Mouse (Mus musculus): Measurements from ENCODE around the gene Sorcs2. TPM values are rescaled to one million over a fixed set of nuclear protein-coding genes. Genes with fewer than 3 reads are reported as not detected.

Sorcs2 gene
- polyA plus RNA-seq, 1 experiment from 2014 or later: 14.8 TPM

- no peak overlapping the region for H3K27ac ChIP-seq
- no peak for ATAC-seq (ENCODE audit: insufficient number of reproducible peaks, insufficient read depth, low FRiP score, low TSS enrichment, low read depth)
- H3K4me1 ChIP-seq: peaks cover 9% of the 10 kb centered on the region
- H3K27me3 ChIP-seq: no peaks in the 10 kb centered on the region; the same call in 1 of the 2 replicates
- H3K36me3 ChIP-seq: no peaks in the 10 kb centered on the region
- H3K4me3 ChIP-seq: no peak overlapping the region
- WGBS: 86% methylated on average over 2 of the region's 2 CpGs
- no peak overlapping the region for H3K9ac ChIP-seq
- H3K9me3 ChIP-seq: no peaks in the 10 kb centered on the region
- H3K4me2 ChIP-seq: no peak overlapping the region
Observed at GRCm38 (mm10) chr5:36103483-36103882, 294.5 kb downstream of the Sorcs2 start.

DNA sequence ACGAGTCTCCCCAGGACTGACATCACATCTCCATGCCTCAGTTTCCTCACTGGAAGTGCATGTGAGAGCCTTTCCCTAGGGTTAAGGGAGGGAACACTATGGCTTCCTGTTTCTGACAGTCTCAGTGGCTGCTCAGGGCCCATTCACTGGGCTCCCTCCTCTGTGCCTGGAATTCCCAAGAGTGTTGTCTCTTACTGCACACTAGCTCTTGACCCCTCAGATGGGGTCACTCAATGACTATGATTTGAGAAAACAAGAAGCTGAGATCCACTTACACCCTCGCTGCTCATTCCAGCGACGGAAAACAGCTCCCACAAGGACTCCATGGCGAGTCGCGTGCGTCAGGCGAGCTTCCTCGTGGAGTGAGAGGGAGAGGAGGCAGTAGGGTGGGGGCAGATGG is 296.8 kb downstream of the Sorcs2 start:
- no peak for ATAC-seq (ENCODE audit: insufficient number of reproducible peaks, insufficient read depth, low FRiP score, low TSS enrichment, low read depth)
- no peaks in the 10 kb centered on the region; the same call in 1 of the 2 replicates for H3K27me3 ChIP-seq
- no peak overlapping the region for H3K9ac ChIP-seq
- H3K9me3 ChIP-seq: no peaks in the 10 kb centered on the region
- no peak overlapping the region for H3K27ac ChIP-seq
- no peak overlapping the region for H3K4me3 ChIP-seq
- no peaks in the 10 kb centered on the region for H3K36me3 ChIP-seq
- H3K4me1 ChIP-seq: peaks cover 17% of the 10 kb centered on the region
- no peak overlapping the region for H3K4me2 ChIP-seq
- WGBS: 56% methylated on average over 10 of the region's 10 CpGs

- H3K27ac ChIP-seq: no peak overlapping the region
- WGBS: 63% methylated on average over 3 of the region's 3 CpGs
- H3K27me3 ChIP-seq: no peaks in the 10 kb centered on the region; the same call in 1 of the 2 replicates
- no peak overlapping the region for H3K9ac ChIP-seq
- peaks cover 21% of the 10 kb centered on the region for H3K4me1 ChIP-seq
- H3K36me3 ChIP-seq: no peaks in the 10 kb centered on the region
- no peak overlapping the region for H3K4me3 ChIP-seq
- no peaks in the 10 kb centered on the region for H3K9me3 ChIP-seq
- no peak overlapping the region for H3K4me2 ChIP-seq
- no peak for ATAC-seq (ENCODE audit: insufficient number of reproducible peaks, insufficient read depth, low FRiP score, low TSS enrichment, low read depth)
Observed at GRCm38 (mm10) chr5:36100488-36100887, 297.5 kb downstream of the Sorcs2 start.

GRCm38 (mm10) chr5:36099662-36100061 is 298.3 kb downstream of the Sorcs2 start:
- ATAC-seq (ENCODE audit: insufficient number of reproducible peaks, insufficient read depth, low FRiP score, low TSS enrichment, low read depth): no peak
- Histone ChIP-seq H3K27ac (no peak overlapping the region), H3K4me3 (no peak overlapping the region), H3K27me3 (no peaks in the 10 kb centered on the region; the same call in 1 of the 2 replicates), H3K4me1 (peaks cover 21% of the 10 kb centered on the region), H3K9me3 (no peaks in the 10 kb centered on the region), H3K36me3 (no peaks in the 10 kb centered on the region), H3K4me2 (no peak overlapping the region), H3K9ac (no peak overlapping the region)
- WGBS: 46% methylated on average over 4 of the region's 4 CpGs

GRCm38 (mm10) chr5:36096046-36096445 is 301.9 kb downstream of the Sorcs2 start:
- no peaks in the 10 kb centered on the region for H3K36me3 ChIP-seq
- H3K27me3 ChIP-seq: no peaks in the 10 kb centered on the region; the same call in 1 of the 2 replicates
- no peak overlapping the region for H3K4me3 ChIP-seq
- 70% methylated on average over 8 of the region's 8 CpGs for WGBS
- H3K27ac ChIP-seq: no peak overlapping the region; the same call in 1 of the 2 replicates
- H3K4me2 ChIP-seq: no peak overlapping the region; the same call in 1 of the 2 replicates
- H3K4me1 ChIP-seq: peaks cover 21% of the 10 kb centered on the region
- H3K9me3 ChIP-seq: no peaks in the 10 kb centered on the region
- no peak for ATAC-seq (ENCODE audit: insufficient number of reproducible peaks, insufficient read depth, low FRiP score, low TSS enrichment, low read depth)
- no peak overlapping the region for H3K9ac ChIP-seq

DNA sequence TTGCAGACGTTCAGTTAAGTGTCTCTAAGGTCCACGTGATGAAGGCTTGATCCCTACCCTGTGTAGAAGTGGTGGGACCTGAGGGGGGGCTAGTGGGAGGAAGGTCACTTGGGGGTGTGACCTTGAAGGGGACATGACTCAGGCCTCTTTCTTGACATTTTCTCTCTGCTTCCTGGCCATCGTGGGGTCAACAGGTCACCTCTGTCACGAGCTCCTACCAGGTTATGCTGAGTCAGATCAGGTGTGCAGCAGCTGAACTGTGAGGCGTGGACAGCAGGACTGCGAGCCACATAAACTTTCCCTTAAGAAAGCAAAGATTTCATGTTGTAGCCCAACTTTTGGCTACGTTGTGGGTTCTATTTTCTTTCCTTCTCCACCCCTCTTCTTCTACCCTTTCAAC is 307.9 kb downstream of the Sorcs2 start:
- Histone ChIP-seq H3K4me2 (no peak overlapping the region), H3K4me1 (peaks cover 10% of the 10 kb centered on the region; the same call in 1 of the 2 replicates), H3K27me3 (no peaks in the 10 kb centered on the region), H3K9me3 (no peaks in the 10 kb centered on the region), H3K27ac (no peak overlapping the region), H3K36me3 (no peaks in the 10 kb centered on the region), H3K9ac (no peak overlapping the region), H3K4me3 (no peak overlapping the region)
- ATAC-seq (ENCODE audit: insufficient number of reproducible peaks, insufficient read depth, low FRiP score, low TSS enrichment, low read depth): no peak
- WGBS: 75% methylated on average over 7 of the region's 7 CpGs

DNA sequence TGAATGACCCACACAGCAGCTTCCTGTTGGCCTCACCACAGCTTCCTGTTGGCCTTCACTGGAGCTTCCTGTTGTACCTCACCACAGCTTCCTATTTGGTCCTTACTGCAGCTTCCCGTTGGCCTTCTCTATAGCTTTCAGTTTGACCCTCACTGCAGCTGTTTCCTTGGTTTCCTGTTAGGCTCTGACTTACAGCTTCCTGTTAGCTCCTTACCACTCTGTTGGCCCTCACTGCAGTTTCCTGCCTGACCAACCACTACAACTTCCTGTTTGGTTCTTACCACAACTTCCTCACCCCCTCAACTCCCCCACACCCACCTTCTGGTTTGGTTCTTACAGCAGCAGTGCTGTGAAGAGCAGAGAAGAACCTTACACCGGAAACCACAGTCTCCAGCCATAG is 308.7 kb downstream of the Sorcs2 start:
- Histone ChIP-seq H3K9me3 (no peaks in the 10 kb centered on the region), H3K4me1 (peaks cover 10% of the 10 kb centered on the region; the same call in 1 of the 2 replicates), H3K4me2 (no peak overlapping the region), H3K27me3 (no peaks in the 10 kb centered on the region), H3K27ac (no peak overlapping the region), H3K36me3 (no peaks in the 10 kb centered on the region), H3K4me3 (no peak overlapping the region), H3K9ac (no peak overlapping the region)
- no peak for ATAC-seq (ENCODE audit: insufficient number of reproducible peaks, insufficient read depth, low FRiP score, low TSS enrichment, low read depth)
- WGBS: 76% methylated on average over 2 of the region's 2 CpGs

GRCm38 (mm10) chr5:36086931-36087330 is 311.0 kb downstream of the Sorcs2 start:
- peaks cover 20% of the 10 kb centered on the region for H3K4me1 ChIP-seq
- H3K9ac ChIP-seq: no peak overlapping the region
- WGBS: 86% methylated on average over 5 of the region's 5 CpGs
- H3K4me3 ChIP-seq: no peak overlapping the region
- no peaks in the 10 kb centered on the region for H3K27me3 ChIP-seq
- ATAC-seq (ENCODE audit: insufficient number of reproducible peaks, insufficient read depth, low FRiP score, low TSS enrichment, low read depth): no peak
- no peak overlapping the region for H3K27ac ChIP-seq
- no peaks in the 10 kb centered on the region for H3K9me3 ChIP-seq
- H3K36me3 ChIP-seq: no peaks in the 10 kb centered on the region
- H3K4me2 ChIP-seq: no peak overlapping the region

GRCm38 (mm10) chr5:36085621-36086020 is 312.3 kb downstream of the Sorcs2 start:
- H3K4me2 ChIP-seq: no peak overlapping the region
- H3K9ac ChIP-seq: no peak overlapping the region
- WGBS: 56% methylated on average over 4 of the region's 4 CpGs
- no peak for ATAC-seq (ENCODE audit: insufficient number of reproducible peaks, insufficient read depth, low FRiP score, low TSS enrichment, low read depth)
- H3K4me1 ChIP-seq: peaks cover 20% of the 10 kb centered on the region
- no peaks in the 10 kb centered on the region for H3K27me3 ChIP-seq
- no peaks in the 10 kb centered on the region for H3K9me3 ChIP-seq
- no peak overlapping the region for H3K27ac ChIP-seq
- H3K36me3 ChIP-seq: no peaks in the 10 kb centered on the region
- H3K4me3 ChIP-seq: no peak overlapping the region

DNA sequence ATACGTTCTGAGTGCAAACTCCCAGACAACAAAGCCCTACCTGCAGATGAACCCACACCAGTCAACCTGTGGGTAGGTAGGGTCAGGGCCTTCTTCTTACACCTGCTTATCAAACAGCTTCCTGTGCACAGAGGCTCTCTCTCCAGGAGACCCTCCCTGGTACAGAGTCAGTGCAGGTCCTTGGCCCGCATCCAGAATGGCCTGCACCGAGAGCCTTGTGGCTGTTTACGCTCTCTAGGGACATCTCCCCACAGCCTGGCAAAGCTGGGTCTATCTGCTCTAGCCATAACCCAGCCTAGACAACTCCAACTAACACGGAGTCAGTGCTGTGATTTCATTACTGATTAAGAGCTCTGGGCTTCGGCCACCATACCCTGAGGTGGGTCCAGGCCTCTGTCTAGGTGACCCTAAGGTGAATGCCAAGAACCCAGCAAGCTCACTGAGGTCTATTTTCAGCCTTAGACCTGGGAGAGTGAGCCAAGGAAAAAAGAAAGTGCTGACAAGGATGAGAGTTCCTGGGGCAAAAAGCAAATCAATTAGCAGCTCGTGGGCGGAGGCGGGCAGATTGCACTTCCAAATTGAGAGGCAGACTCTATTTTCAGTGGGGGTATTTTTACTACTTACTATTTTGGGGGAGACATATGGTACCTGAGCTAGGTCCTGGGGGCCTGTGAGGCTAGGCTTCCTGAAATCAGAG is 313.9 kb downstream of the Sorcs2 start:
- H3K9me3 ChIP-seq: no peaks in the 10 kb centered on the region
- peaks cover 17% of the 10 kb centered on the region for H3K4me1 ChIP-seq
- 80% methylated on average over 9 of the region's 9 CpGs for WGBS
- H3K27ac ChIP-seq: no peak overlapping the region
- no peaks in the 10 kb centered on the region for H3K36me3 ChIP-seq
- no peak overlapping the region for H3K4me2 ChIP-seq
- H3K4me3 ChIP-seq: no peak overlapping the region
- ATAC-seq (ENCODE audit: insufficient number of reproducible peaks, insufficient read depth, low FRiP score, low TSS enrichment, low read depth): no peak
- no peaks in the 10 kb centered on the region for H3K27me3 ChIP-seq
- no peak overlapping the region for H3K9ac ChIP-seq

GRCm38 (mm10) chr5:36081021-36081420 is 316.9 kb downstream of the Sorcs2 start:
- ATAC-seq (ENCODE audit: insufficient number of reproducible peaks, insufficient read depth, low FRiP score, low TSS enrichment, low read depth): no peak
- Histone ChIP-seq H3K4me3 (no peak overlapping the region), H3K4me2 (no peak overlapping the region), H3K27me3 (no peaks in the 10 kb centered on the region), H3K27ac (no peak overlapping the region), H3K9ac (no peak overlapping the region), H3K9me3 (no peaks in the 10 kb centered on the region), H3K4me1 (peaks cover 15% of the 10 kb centered on the region), H3K36me3 (no peaks in the 10 kb centered on the region)
- WGBS: 73% methylated on average over 8 of the region's 8 CpGs

Measured in embryonic facial prominence, embryonic 13.5 days (tissue).